Comparison of ENCODE assay signal across 14 mouse cellular contexts in the genomic region with DNA sequence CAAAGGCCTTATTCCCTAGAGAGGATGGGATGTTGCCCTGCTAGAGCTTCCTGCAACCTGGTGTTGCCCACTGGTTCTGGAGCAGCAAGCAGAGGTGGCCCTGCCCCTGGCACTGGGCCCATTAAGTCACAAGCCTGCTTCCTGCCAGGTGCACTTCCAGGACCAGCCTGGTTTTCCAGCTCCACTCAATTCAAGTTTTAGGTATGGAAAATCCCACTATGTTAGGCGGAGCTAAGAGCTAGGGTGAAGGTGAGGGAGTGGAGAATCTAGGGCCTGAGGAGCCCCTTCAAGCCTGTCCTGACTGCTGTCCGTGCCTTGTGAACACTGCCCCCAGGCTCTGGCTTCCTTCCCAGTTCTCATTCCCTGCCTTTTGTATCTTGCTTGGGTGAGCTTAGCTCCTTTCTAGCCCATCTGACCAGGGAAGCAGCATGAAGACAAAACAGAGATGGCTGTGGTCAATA. TPM values are rescaled to one million over a fixed set of nuclear protein-coding genes. Genes with fewer than 3 reads are reported as not detected.
DNase-seq lines count a peak whose midpoint lies in the region; ATAC-seq and TF ChIP-seq lines count a peak whose summit lies in the region.
"Had no signal": no experiment of that assay in that cellular context is flagged by ENCODE, and none has a peak within 500 bp of the region (broad histone marks: within the 10 kb centered on the region; RNA-seq: fewer than 3 reads in every experiment).

No protein-coding gene starts in this region.

- ATAC-seq in forebrain, embryonic 12.5 days (ENCODE audit: low FRiP score), result no peak
- no peak for ATAC-seq in forebrain, embryonic 14.5 days
- ATAC-seq in midbrain, embryonic 16.5 days, result no peak
- no peak for ATAC-seq in liver, postnatal 0 days
- ATAC-seq: inflammation-experienced regulatory T-cells, adult 6 months; midbrain, embryonic 13.5 days had no signal

- peaks cover 41% of the 10 kb centered on the region for H3K36me3 ChIP-seq in forebrain, embryonic 12.5 days (replicated peaks)
- H3K36me3 ChIP-seq in forebrain, embryonic 14.5 days (ENCODE audit: control insufficient read depth, insufficient read depth, low read length), result peaks cover 39% of the 10 kb centered on the region
- peaks cover 23% of the 10 kb centered on the region for H3K36me3 ChIP-seq in midbrain, embryonic 16.5 days (ENCODE audit: control insufficient read depth, insufficient read depth, low read length)
- H3K36me3 ChIP-seq in liver, postnatal 0 days (replicated peaks; ENCODE audit: insufficient read depth, low read length), result peaks cover 22% of the 10 kb centered on the region

- H3K4me1 ChIP-seq in forebrain, embryonic 12.5 days, result peaks cover 26% of the 10 kb centered on the region
- H3K4me1 ChIP-seq in forebrain, embryonic 14.5 days (ENCODE audit: control insufficient read depth, insufficient read depth, low read length), result peaks cover 19% of the 10 kb centered on the region
- peaks cover 28% of the 10 kb centered on the region for H3K4me1 ChIP-seq in midbrain, embryonic 16.5 days (ENCODE audit: control insufficient read depth, insufficient read depth, low read length)
- peaks cover 34% of the 10 kb centered on the region for H3K4me1 ChIP-seq in liver, postnatal 0 days (ENCODE audit: insufficient read depth)

- TF ChIP-seq CTCF in liver, postnatal 0 days (IDR thresholded peaks at IDR 0.05; ENCODE audit: low read depth), result no peak

- H3K4me2 ChIP-seq in forebrain, embryonic 12.5 days, result no peak overlapping the region
- H3K4me2 ChIP-seq in forebrain, embryonic 14.5 days (ENCODE audit: low read length), result no peak overlapping the region
- H3K4me2 ChIP-seq in midbrain, embryonic 16.5 days (ENCODE audit: low read length), result no peak overlapping the region
- no peak overlapping the region for H3K4me2 ChIP-seq in liver, postnatal 0 days (ENCODE audit: low read depth, low read length)
- H3K4me2 ChIP-seq: embryonic facial prominence, embryonic 12.5 days; midbrain, embryonic 13.5 days had no signal

- DNase-seq in forebrain, embryonic 14.5 days (ENCODE audit: low spot score), result no peak
- peak; percentile 16 for DNase-seq in urinary bladder, adult 2 months (ENCODE audit: low spot score)
- DNase-seq in urinary bladder, adult 18-20 months (ENCODE audit: low spot score in 2 of 2), result no peak
- peak; percentile 73 for DNase-seq in kidney, postnatal 10 days
- DNase-seq in ovary, postnatal 14 days (ENCODE audit: low spot score), result no peak
- no peak for DNase-seq in liver, postnatal 0 days
- DNase-seq: adrenal gland, postnatal 10 days; right cerebral cortex, postnatal 25 days had no signal

- no peaks in the 10 kb centered on the region for H3K9me3 ChIP-seq in forebrain, embryonic 12.5 days
- H3K9me3 ChIP-seq in forebrain, embryonic 14.5 days (replicated peaks; ENCODE audit: control insufficient read depth, low read length), result no peaks in the 10 kb centered on the region
- no peaks in the 10 kb centered on the region for H3K9me3 ChIP-seq in midbrain, embryonic 16.5 days (replicated peaks; ENCODE audit: control insufficient read depth, low read length, poor library complexity, severe bottlenecking)
- no peaks in the 10 kb centered on the region for H3K9me3 ChIP-seq in liver, postnatal 0 days (ENCODE audit: low read length)
- H3K9me3 ChIP-seq: embryonic facial prominence, embryonic 12.5 days; heart, embryonic 10.5 days; midbrain, embryonic 13.5 days had no signal

- H3K4me3 ChIP-seq in forebrain, embryonic 12.5 days (replicated peaks), result no peak overlapping the region
- no peak overlapping the region for H3K4me3 ChIP-seq in forebrain, embryonic 14.5 days (ENCODE audit: low read depth, low read length)
- H3K4me3 ChIP-seq in midbrain, embryonic 16.5 days (ENCODE audit: low read depth, low read length), result no peak overlapping the region
- H3K4me3 ChIP-seq in liver, postnatal 0 days (ENCODE audit: low read depth, low read length), result no peak overlapping the region
- H3K4me3 ChIP-seq: embryonic facial prominence, embryonic 12.5 days; heart, embryonic 10.5 days; midbrain, embryonic 13.5 days had no signal

- H3K9ac ChIP-seq in forebrain, embryonic 12.5 days, result peak overlapping the region; percentile 17; the same call in 1 of the 2 replicates
- H3K9ac ChIP-seq in forebrain, embryonic 14.5 days (ENCODE audit: low read length), result no peak overlapping the region
- no peak overlapping the region for H3K9ac ChIP-seq in midbrain, embryonic 16.5 days (ENCODE audit: low read depth, low read length)
- H3K9ac ChIP-seq in liver, postnatal 0 days (replicated peaks), result no peak overlapping the region
- H3K9ac ChIP-seq: embryonic facial prominence, embryonic 12.5 days; midbrain, embryonic 13.5 days had no signal

- H3K27ac ChIP-seq in forebrain, embryonic 12.5 days, result peak overlapping the region; percentile 25; the same call in 1 of the 2 replicates
- no peak overlapping the region for H3K27ac ChIP-seq in forebrain, embryonic 14.5 days (ENCODE audit: low read depth, low read length)
- H3K27ac ChIP-seq in midbrain, embryonic 16.5 days (ENCODE audit: low read length), result no peak overlapping the region
- H3K27ac ChIP-seq in liver, postnatal 0 days (ENCODE audit: low read depth), result no peak overlapping the region
- H3K27ac ChIP-seq: embryonic facial prominence, embryonic 12.5 days; heart, embryonic 10.5 days; midbrain, embryonic 13.5 days had no signal

- H3K27me3 ChIP-seq in forebrain, embryonic 12.5 days, result no peaks in the 10 kb centered on the region
- no peaks in the 10 kb centered on the region for H3K27me3 ChIP-seq in forebrain, embryonic 14.5 days (replicated peaks; ENCODE audit: control insufficient read depth, insufficient read depth, low read length)
- no peaks in the 10 kb centered on the region for H3K27me3 ChIP-seq in midbrain, embryonic 16.5 days (ENCODE audit: control insufficient read depth, insufficient read depth, low read depth, low read length)
- H3K27me3 ChIP-seq in liver, postnatal 0 days (ENCODE audit: insufficient read depth, low read length), result no peaks in the 10 kb centered on the region
- H3K27me3 ChIP-seq: embryonic facial prominence, embryonic 12.5 days; midbrain, embryonic 13.5 days had no signal

- WGBS in forebrain, embryonic 12.5 days, result 89% methylated on average over 2 of the region's 2 CpGs
- 57% methylated on average over 2 of the region's 2 CpGs for WGBS in forebrain, embryonic 14.5 days
- WGBS in midbrain, embryonic 16.5 days, result 91% methylated on average over 2 of the region's 2 CpGs
- 81% methylated on average over 2 of the region's 2 CpGs for WGBS in liver, postnatal 0 days (ENCODE audit: insufficient replicate concordance)

- TF ChIP-seq EP300 in liver, postnatal 0 days (IDR thresholded peaks at IDR 0.05; ENCODE audit: low read depth), result no peak

RNA-seq across cellular contexts. Expression of a gene that starts 4.8 kb away (rescaled TPM):
- polyA plus RNA-seq in forebrain, embryonic 12.5 days (2016; fragmentation: Nextera tagmentation; extraction: Ambion mirVana), result 6.1 and 9.2 TPM in 2 replicates
- polyA plus RNA-seq in forebrain, embryonic 14.5 days (2014; fragmentation: Nextera tagmentation; extraction: Ambion mirVana), result 10.8 and 12.4 TPM in 2 replicates
- polyA plus RNA-seq in urinary bladder, adult 2 months (2012; rRNA removed), result 58.9 and 76.5 TPM in 2 replicates
- 10.3 and 11.0 TPM in 2 replicates for polyA plus RNA-seq in midbrain, embryonic 16.5 days (2015; fragmentation: Nextera tagmentation; extraction: Ambion mirVana)
- 5.1 and 5.7 TPM in 2 replicates for polyA plus RNA-seq in liver, postnatal 0 days (2015; fragmentation: Nextera tagmentation; extraction: Ambion mirVana)

RNA-seq across cellular contexts. Expression of a gene that starts 11.2 kb away (rescaled TPM):
- polyA plus RNA-seq in forebrain, embryonic 12.5 days (2016; fragmentation: Nextera tagmentation; extraction: Ambion mirVana), result 0.51 and 0.61 TPM in 2 replicates
- polyA plus RNA-seq in forebrain, embryonic 14.5 days (2014; fragmentation: Nextera tagmentation; extraction: Ambion mirVana), result 0.46 and 0.61 TPM in 2 replicates
- 0.91 and 1.3 TPM in 2 replicates for polyA plus RNA-seq in urinary bladder, adult 2 months (2012; rRNA removed)
- polyA plus RNA-seq in midbrain, embryonic 16.5 days (2015; fragmentation: Nextera tagmentation; extraction: Ambion mirVana), result 0.29 and 0.58 TPM in 2 replicates
- 0.08 and 0.09 TPM in 2 replicates for polyA plus RNA-seq in liver, postnatal 0 days (2015; fragmentation: Nextera tagmentation; extraction: Ambion mirVana)

RNA-seq across cellular contexts. Expression of a gene that starts 12.5 kb away (rescaled TPM):
- 22.9 and 24.3 TPM in 2 replicates for polyA plus RNA-seq in forebrain, embryonic 12.5 days (2016; fragmentation: Nextera tagmentation; extraction: Ambion mirVana)
- polyA plus RNA-seq in forebrain, embryonic 14.5 days (2014; fragmentation: Nextera tagmentation; extraction: Ambion mirVana), result 15.6 and 22.1 TPM in 2 replicates
- polyA plus RNA-seq in urinary bladder, adult 2 months (2012; rRNA removed), result 377 and 402 TPM in 2 replicates
- polyA plus RNA-seq in midbrain, embryonic 16.5 days (2015; fragmentation: Nextera tagmentation; extraction: Ambion mirVana), result 16.9 and 21.1 TPM in 2 replicates
- polyA plus RNA-seq in liver, postnatal 0 days (2015; fragmentation: Nextera tagmentation; extraction: Ambion mirVana), result 13.7 and 14.4 TPM in 2 replicates

RNA-seq across cellular contexts. Expression of a gene that starts 17.3 kb away (rescaled TPM):
- 17.9 and 23.4 TPM in 2 replicates for polyA plus RNA-seq in forebrain, embryonic 12.5 days (2016; fragmentation: Nextera tagmentation; extraction: Ambion mirVana)
- 28.3 and 29.5 TPM in 2 replicates for polyA plus RNA-seq in forebrain, embryonic 14.5 days (2014; fragmentation: Nextera tagmentation; extraction: Ambion mirVana)
- 17.1 and 18.5 TPM in 2 replicates for polyA plus RNA-seq in urinary bladder, adult 2 months (2012; rRNA removed)
- 25.1 and 28.1 TPM in 2 replicates for polyA plus RNA-seq in midbrain, embryonic 16.5 days (2015; fragmentation: Nextera tagmentation; extraction: Ambion mirVana)
- 8.1 and 8.4 TPM in 2 replicates for polyA plus RNA-seq in liver, postnatal 0 days (2015; fragmentation: Nextera tagmentation; extraction: Ambion mirVana)

RNA-seq across cellular contexts. Expression of a gene that starts 17.4 kb away (rescaled TPM):
- polyA plus RNA-seq in forebrain, embryonic 12.5 days (2016; fragmentation: Nextera tagmentation; extraction: Ambion mirVana), result 92.2 and 94.1 TPM in 2 replicates
- polyA plus RNA-seq in forebrain, embryonic 14.5 days (2014; fragmentation: Nextera tagmentation; extraction: Ambion mirVana), result 94.6 and 102 TPM in 2 replicates
- polyA plus RNA-seq in urinary bladder, adult 2 months (2012; rRNA removed), result 26.5 and 32.3 TPM in 2 replicates
- polyA plus RNA-seq in midbrain, embryonic 16.5 days (2015; fragmentation: Nextera tagmentation; extraction: Ambion mirVana), result 75.7 and 78.7 TPM in 2 replicates
- polyA plus RNA-seq in liver, postnatal 0 days (2015; fragmentation: Nextera tagmentation; extraction: Ambion mirVana), result 14.9 and 17.4 TPM in 2 replicates

Comparison
In these comparisons a context has a peak if more than half of its experiments do, and no peak if none do; other contexts are left out.
1. DNase-seq: peak in urinary bladder, adult 2 months (single experiment) and kidney, postnatal 10 days (single experiment); none in forebrain, embryonic 14.5 days (single experiment), urinary bladder, adult 18-20 months (0 of 2), ovary, postnatal 14 days (single experiment) and liver, postnatal 0 days (single experiment).
2. RNA of a gene that starts 12.5 kb away (polyA plus RNA-seq): 377 to 402 TPM in urinary bladder, adult 2 months; 22.9 to 24.3 TPM in forebrain, embryonic 12.5 days, 16.9 to 21.1 TPM in midbrain, embryonic 16.5 days, 15.6 to 22.1 TPM in forebrain, embryonic 14.5 days and 13.7 to 14.4 TPM in liver, postnatal 0 days; every median in the first group is over 10 times any median in the second.